Mouse (Mus musculus) C2C12 (cell line): Measurements from ENCODE around the gene Rpusd3.

ENCODE experiments used
- CEBPB ChIP-seq: IDR thresholded peaks from one replicate; pipeline ENCODE4 v1.6.1; 2011; ENCODE audit warnings: low read depth, mild to moderate bottlenecking, control low read depth, moderate library complexity
- CTCF ChIP-seq: IDR thresholded peaks from one replicate; pipeline ENCODE4 v1.5.1; 2011; ENCODE audit not compliant: control insufficient read depth, insufficient read depth, insufficient read length
- MYOD1 ChIP-seq: IDR thresholded peaks from one replicate; pipeline ENCODE4 v1.6.1; 2011; ENCODE audit warnings: low read depth; ENCODE audit not compliant: control insufficient read depth, insufficient read length
- USF1 ChIP-seq: IDR thresholded peaks from one replicate; pipeline ENCODE4 v1.6.1; 2011; ENCODE audit warnings: low read depth, mild to moderate bottlenecking, control low read depth, moderate library complexity

- TF ChIP-seq CTCF (no peak), USF1 (no peak), MYOD1 (no peak), CEBPB (no peak)
Observed at GRCm38 (mm10) chr6:113368577-113368976, 50.6 kb downstream of the Rpusd3 start.
